Mouse (Mus musculus) left cerebral cortex, adult 2 months (tissue): ENCODE data around the gene Rbm38. TPM values are rescaled to one million over a fixed set of nuclear protein-coding genes. Genes with fewer than 3 reads are reported as not detected.

ENCODE experiments used
- DNase-seq, 2 experiments: peaks; one replicate each; pipeline ENCODE4 v3.0.0; 2021 to 2022; ENCODE audit warnings: low spot score in 2 of 2, mixed read lengths in 1 of 2; ENCODE audit errors: extremely low spot score in 1 of 2
- H3K27ac ChIP-seq: fragments of 200-600 bp; 2 replicates; pipeline ENCODE4 v1.8.1; 2022
- H3K4me3 ChIP-seq: fragments of 200-600 bp; 2 replicates; pipeline ENCODE4 v1.8.1; 2022
- CTCF ChIP-seq: fragments of 200-600 bp; IDR thresholded peaks from 2 replicates; pipeline ENCODE4 v1.8.1; 2022; ENCODE audit warnings: antibody characterized with exemption, mild to moderate bottlenecking, moderate library complexity
- intact Hi-C: fragments of 180-260 bp; cut with DNase I; formaldehyde crosslinking; loops from one replicate; pipeline ENCODE4 v1.15.1; 2025
- total RNA-seq, 2 experiments: library from RNA; stranded (reverse); gene quantifications; 2 replicates each; pipeline ENCODE4 v1.2.3; 2021

Rbm38 gene
- total RNA-seq, 2 experiments from 2014 or later, result 3.5 to 4.7 TPM

DNA sequence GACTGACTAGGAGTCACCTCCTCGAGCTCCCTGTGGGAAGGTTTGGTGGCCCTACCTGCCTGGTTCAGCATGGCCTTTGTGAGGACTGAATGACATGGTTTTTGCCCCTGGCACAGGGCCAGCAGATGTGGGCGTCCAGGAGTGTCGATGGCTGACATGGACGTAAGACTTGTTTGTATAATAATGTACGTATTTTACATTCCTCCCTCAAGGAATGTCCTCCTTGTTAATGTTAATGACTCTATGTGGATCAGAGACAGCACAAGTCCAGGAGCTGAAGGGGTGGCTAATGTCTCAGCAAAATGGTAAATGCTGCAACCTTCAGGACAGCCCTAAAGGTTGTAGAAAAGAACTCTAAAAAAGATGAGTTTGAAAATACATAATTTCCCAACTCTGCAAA, 53.4 kb downstream of the Rbm38 start:
- intact Hi-C loops, result no loop called here
- Histone ChIP-seq H3K4me3 (no peak overlapping the region), H3K27ac (no peak overlapping the region)
- DNase-seq, result no peak
- no peak for TF ChIP-seq CTCF

DNA sequence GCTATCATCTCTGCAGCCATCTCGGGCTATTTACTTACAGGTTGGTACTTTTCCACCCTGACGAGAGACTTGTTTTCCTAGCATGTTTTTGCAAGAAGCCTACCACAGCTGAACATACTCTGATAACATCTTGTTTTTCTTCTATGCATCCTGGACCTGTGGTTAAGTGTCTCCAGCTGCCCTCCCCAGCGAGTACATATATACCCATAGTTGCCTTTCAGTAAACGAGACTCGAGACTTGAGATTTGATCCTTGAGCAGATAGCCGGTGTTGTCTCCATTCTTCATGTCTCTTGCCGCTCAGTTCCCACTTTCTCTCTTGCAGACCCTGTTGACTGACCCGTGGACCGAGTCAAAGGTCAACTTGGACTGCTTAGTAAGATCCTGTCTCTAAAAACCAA, 56.6 kb downstream of the Rbm38 start:
- TF ChIP-seq CTCF, result no peak
- DNase-seq, result no peak
- H3K4me3 ChIP-seq, result no peak overlapping the region
- no peak overlapping the region for H3K27ac ChIP-seq
- intact Hi-C loops, result no loop called here

DNA sequence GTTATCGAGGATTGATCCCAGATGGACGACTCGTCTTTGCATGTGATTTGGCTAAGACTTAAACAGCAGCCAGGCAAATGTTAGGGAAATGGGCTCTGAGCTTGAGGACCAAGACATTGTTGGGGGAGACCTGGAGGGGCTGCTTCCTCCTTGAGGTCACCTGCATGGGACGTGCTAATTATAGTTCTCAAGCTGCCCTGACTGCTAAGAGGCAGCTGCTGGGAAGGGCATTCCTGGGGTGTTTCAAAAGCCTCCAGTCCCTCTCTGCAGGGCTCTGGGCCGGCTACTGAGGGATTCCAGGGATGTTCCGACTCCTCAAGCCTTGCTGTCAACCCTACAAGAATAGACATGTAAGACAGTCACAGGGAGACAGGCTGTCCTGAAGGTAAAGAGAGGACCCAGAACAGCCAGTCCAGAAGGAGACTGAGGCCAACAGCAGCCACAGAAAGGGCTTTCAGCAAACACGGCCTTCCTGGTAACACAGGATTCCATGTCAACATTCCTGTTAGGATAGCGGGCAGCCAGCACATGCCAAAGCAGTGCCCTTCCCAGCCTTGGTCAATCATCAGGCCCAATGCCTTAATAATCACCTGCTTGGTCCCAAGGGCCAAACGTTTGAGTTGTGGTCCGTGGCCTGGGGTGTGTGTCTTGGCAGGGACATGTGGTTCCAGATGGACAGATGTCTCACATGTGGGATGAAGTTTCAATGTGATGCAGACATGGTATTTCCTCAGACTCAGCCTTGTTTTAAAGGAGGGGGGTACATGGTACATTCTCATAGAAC, 59.7 kb downstream of the Rbm38 start:
- TF ChIP-seq CTCF, result no peak
- H3K4me3 ChIP-seq, result no peak overlapping the region
- intact Hi-C loops, result loop anchor here (2.0 to 5.0 kb wide), 2 partner anchors 63 to 249 kb away; no protein-coding TSS in a partner anchor
- no peak for DNase-seq
- no peak overlapping the region for H3K27ac ChIP-seq

DNA sequence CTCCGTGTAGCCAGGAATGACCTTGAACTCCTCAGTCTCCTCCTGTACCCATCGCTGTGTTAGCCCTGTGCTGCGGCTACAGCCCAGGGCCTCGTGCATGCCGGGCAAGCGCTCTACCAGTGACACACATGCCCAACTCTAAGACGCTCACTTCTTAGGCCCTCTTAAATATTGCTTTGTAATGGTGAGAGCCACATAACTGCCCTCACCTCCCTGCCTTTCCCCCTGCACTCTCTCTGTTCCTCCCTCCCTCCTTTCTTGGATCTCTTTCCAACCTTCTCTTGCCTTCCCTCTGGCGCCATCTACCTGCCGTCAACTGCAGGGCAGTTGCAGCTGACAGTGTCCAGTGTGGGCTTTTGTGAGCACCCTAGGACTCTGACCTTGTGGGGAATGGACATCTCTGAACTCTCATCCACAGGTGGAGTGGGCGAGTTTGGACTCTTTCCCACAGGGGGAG, 60.5 kb downstream of the Rbm38 start:
- TF ChIP-seq CTCF, result peak; percentile 94
- Histone ChIP-seq H3K4me3 (no peak overlapping the region), H3K27ac (no peak overlapping the region)
- intact Hi-C loops, result loop anchor here (1.0 to 5.0 kb wide), 3 partner anchors 64 to 250 kb away; no protein-coding TSS in a partner anchor
- peak; percentile 60 to 76 for DNase-seq

DNA sequence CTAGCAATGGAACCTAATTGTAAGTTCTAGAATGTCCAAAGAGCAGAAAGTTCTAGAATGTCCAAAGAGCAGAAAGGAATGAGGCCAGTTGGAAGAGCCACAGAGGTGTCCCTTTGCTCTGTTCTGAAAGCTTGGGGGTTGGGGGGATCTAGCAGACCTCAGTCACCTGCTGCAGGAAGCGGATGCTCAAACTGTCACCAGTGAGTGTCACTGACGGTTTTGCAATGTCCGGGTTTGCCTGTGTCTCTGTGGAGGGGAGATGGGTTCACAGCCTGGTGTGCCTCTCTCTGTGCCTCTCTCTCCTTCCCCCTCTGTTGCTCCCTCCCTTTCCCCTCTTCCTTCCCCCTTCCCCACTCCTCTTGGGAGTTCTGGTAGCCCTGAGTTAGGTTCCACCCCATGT, 62.4 kb downstream of the Rbm38 start:
- intact Hi-C loops, result loop anchor here (5.0 kb wide), 1 partner anchor 65 kb away; no protein-coding TSS in a partner anchor
- no peak overlapping the region for H3K27ac ChIP-seq
- no peak for DNase-seq
- no peak overlapping the region for H3K4me3 ChIP-seq
- no peak for TF ChIP-seq CTCF

DNA sequence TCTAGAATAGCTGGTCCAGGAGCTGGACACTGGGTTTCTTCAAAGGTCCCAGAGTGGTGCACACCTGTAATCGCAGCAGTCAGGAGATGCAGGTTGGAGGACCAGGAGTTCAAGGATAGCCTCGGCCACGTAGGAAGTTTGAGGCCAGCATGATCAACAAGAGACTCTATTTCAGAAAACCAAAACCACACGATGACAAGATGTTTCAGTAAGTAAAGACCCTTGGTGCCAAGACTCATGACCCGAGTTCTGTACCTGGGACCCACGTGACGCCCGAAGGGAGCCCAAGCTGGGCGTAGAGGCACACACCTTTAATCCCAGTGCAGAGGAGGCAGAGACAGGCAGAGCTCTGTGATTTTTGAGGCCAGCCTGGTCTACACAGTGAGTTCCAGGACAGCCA, 62.8 kb downstream of the Rbm38 start:
- no peak for DNase-seq
- intact Hi-C loops, result loop anchor here (5.0 kb wide), 1 partner anchor 66 kb away; no protein-coding TSS in a partner anchor
- Histone ChIP-seq H3K4me3 (no peak overlapping the region), H3K27ac (no peak overlapping the region)
- no peak for TF ChIP-seq CTCF

DNA sequence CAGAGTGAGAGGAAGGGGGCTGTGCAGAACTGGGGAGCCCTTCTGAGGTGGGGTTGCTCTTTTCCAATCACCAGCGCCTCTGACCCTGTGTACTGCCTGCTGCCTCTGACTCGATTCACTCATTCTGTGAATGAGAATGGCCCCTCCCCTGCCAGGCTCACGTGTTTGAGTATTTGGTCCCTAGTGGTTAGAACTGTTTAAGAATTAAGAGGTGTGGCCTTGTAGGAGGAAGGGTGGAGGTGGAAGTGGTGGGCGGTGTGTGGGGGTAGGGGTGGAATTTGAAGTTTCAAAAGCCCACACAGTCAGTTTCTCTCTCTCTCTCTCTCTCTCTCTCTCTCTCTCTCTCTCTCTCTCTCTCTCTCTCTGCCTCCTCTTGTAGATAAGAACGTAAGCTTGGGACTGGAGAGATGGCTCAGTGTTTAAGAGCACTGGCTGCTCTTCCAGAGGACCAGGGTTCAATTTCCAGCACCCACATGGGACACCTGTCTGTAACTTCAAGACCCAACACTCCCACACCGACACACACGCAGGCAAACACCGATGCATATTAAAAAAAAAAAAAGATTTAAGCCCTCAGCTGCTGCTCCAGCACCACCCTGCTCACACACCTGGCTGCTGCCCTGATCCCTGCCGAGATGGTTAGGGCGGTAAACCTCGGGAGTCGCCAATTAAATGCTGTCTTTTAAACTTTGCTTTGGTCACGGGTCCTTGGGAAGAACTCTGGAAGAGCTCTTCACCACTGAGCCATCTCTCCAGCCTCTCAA, 63.6 kb downstream of the Rbm38 start:
- H3K4me3 ChIP-seq, result no peak overlapping the region
- no peak for TF ChIP-seq CTCF
- no peak for DNase-seq
- intact Hi-C loops, result loop anchor here (5.0 kb wide), 1 partner anchor 67 kb away; no protein-coding TSS in a partner anchor
- no peak overlapping the region for H3K27ac ChIP-seq

Other genes with a start within 250 kb of the Rbm38 start
- 10 to 100 TPM in 1 of 2 experiments, 1 to 10 TPM in 1; 9.6 to 13.9 TPM for gene Bmp7, start 80.2 kb upstream of the Rbm38 start, total RNA-seq
- under 1 TPM; 0.30 to 0.86 TPM for gene Spo11, start 42.8 kb upstream of the Rbm38 start, total RNA-seq
- 10 to 100 TPM; 55.8 to 61.1 TPM for gene Rae1, start 20.4 kb upstream of the Rbm38 start, total RNA-seq
- gene Ctcfl, start 99.0 kb downstream of the Rbm38 start, total RNA-seq, result under 1 TPM in 1 of 2 experiments, not detected in 1; 0.14 TPM
- under 1 TPM in 1 of 2 experiments, not detected in 1; 0.11 TPM for gene Pck1, start 132.6 kb downstream of the Rbm38 start, total RNA-seq
- gene Zbp1, start 198.4 kb downstream of the Rbm38 start, total RNA-seq, result under 1 TPM in 1 of 2 experiments, not detected in 1; 0.36 TPM